Mouse (Mus musculus) neural tube, embryonic 10.5 days (tissue): ENCODE results near the gene D17Wsu92e.

Source experiments
- DNase-seq: peaks from one replicate; pipeline ENCODE4 v3.0.0-alpha.2; 2017; ENCODE audit warnings: low spot score; ENCODE audit errors: extremely low spot score

D17Wsu92e gene

GRCm38 (mm10) chr17:27701856-27702255, 118.6 kb downstream of the D17Wsu92e start:
- no peak for DNase-seq
